ENCODE assay signal across 11 mouse cellular contexts in genomic region chr5:64819390-64819789, GRCm38 (mm10). TPM values are rescaled to one million over a fixed set of nuclear protein-coding genes. Genes with fewer than 3 reads are reported as not detected.
A peak's percentile ranks its signal among the peaks of the same experiment; 100 is the strongest.
DNase-seq lines count a peak whose midpoint lies in the region; ATAC-seq lines count a peak whose summit lies in the region.
"Had no signal": no experiment of that assay in that cellular context is flagged by ENCODE, and none has a peak within 500 bp of the region (broad histone marks: within the 10 kb centered on the region; RNA-seq: fewer than 3 reads in every experiment).

No protein-coding gene starts in this region.

- peaks cover 34% of the 10 kb centered on the region for H3K4me1 ChIP-seq in intestine, embryonic 16.5 days (ENCODE audit: control insufficient read depth, insufficient read depth, low read length)
- H3K4me1 ChIP-seq in hindbrain, embryonic 11.5 days (replicated peaks; ENCODE audit: control insufficient read depth, insufficient read depth, low read length), result no peaks in the 10 kb centered on the region
- H3K4me1 ChIP-seq: midbrain, embryonic 15.5 days had no signal

- no peak overlapping the region for H3K9ac ChIP-seq in intestine, embryonic 16.5 days (ENCODE audit: low read depth, low read length)
- no peak overlapping the region for H3K9ac ChIP-seq in hindbrain, embryonic 11.5 days (ENCODE audit: low read depth, low read length)
- H3K9ac ChIP-seq: midbrain, embryonic 15.5 days had no signal

- no peak overlapping the region for H3K4me2 ChIP-seq in intestine, embryonic 16.5 days (ENCODE audit: low read depth, low read length)
- H3K4me2 ChIP-seq in hindbrain, embryonic 11.5 days (replicated peaks; ENCODE audit: low read depth, low read length), result no peak overlapping the region
- H3K4me2 ChIP-seq: midbrain, embryonic 15.5 days had no signal

- DNase-seq in 416B (ENCODE audit: low read depth), result peak; percentile 68
- DNase-seq in CD8-positive naive resting alpha-beta T cell, adult 2 months (ENCODE audit: low read depth in 2 of 2, low spot score in 2 of 2), result peak; percentile 77 to 82
- peak; percentile 64 to 69 for DNase-seq in spleen, adult 18-20 months
- no peak for DNase-seq in neural tube, embryonic 10.5 days (ENCODE audit: extremely low spot score, low spot score)
- DNase-seq in hindbrain, embryonic 11.5 days (ENCODE audit: low spot score), result no peak
- no peak for DNase-seq in kidney, adult 11 months
- no peak for DNase-seq in urinary bladder, postnatal 4 days (ENCODE audit: low spot score in 2 of 2)
- DNase-seq: adrenal gland, postnatal 25 days; cerebellum, adult 8-10 months had no signal

- no peak overlapping the region for H3K4me3 ChIP-seq in intestine, embryonic 16.5 days (ENCODE audit: low read length)
- H3K4me3 ChIP-seq in hindbrain, embryonic 11.5 days (ENCODE audit: low read depth, low read length), result no peak overlapping the region
- H3K4me3 ChIP-seq: midbrain, embryonic 15.5 days had no signal

- no peaks in the 10 kb centered on the region for H3K9me3 ChIP-seq in intestine, embryonic 16.5 days (ENCODE audit: control insufficient read depth, low read length)
- H3K9me3 ChIP-seq in hindbrain, embryonic 11.5 days (ENCODE audit: control insufficient read depth, low read length), result no peaks in the 10 kb centered on the region
- H3K9me3 ChIP-seq: midbrain, embryonic 15.5 days had no signal

- 51% methylated on average over 6 of the region's 6 CpGs for WGBS in intestine, embryonic 16.5 days
- WGBS in hindbrain, embryonic 11.5 days, result 95% methylated on average over 6 of the region's 6 CpGs

- H3K36me3 ChIP-seq in intestine, embryonic 16.5 days (ENCODE audit: control insufficient read depth, insufficient read depth, low read length), result peaks cover 35% of the 10 kb centered on the region
- H3K36me3 ChIP-seq in hindbrain, embryonic 11.5 days (ENCODE audit: control insufficient read depth, insufficient read depth, low read length), result peaks cover 13% of the 10 kb centered on the region; the same call in 1 of the 2 replicates

- H3K27ac ChIP-seq in intestine, embryonic 16.5 days (ENCODE audit: low read length), result no peak overlapping the region
- H3K27ac ChIP-seq in hindbrain, embryonic 11.5 days (ENCODE audit: low read depth, low read length), result no peak overlapping the region
- H3K27ac ChIP-seq: midbrain, embryonic 15.5 days had no signal

- ATAC-seq in intestine, embryonic 16.5 days, result peak; percentile 18; the same call in 1 of the 2 replicates
- no peak for ATAC-seq in hindbrain, embryonic 11.5 days (ENCODE audit: low FRiP score)
- ATAC-seq: midbrain, embryonic 15.5 days had no signal

- no peaks in the 10 kb centered on the region for H3K27me3 ChIP-seq in intestine, embryonic 16.5 days (replicated peaks; ENCODE audit: control insufficient read depth, insufficient read depth, low read length)
- H3K27me3 ChIP-seq in hindbrain, embryonic 11.5 days (ENCODE audit: control insufficient read depth, insufficient read depth, low read length), result no peaks in the 10 kb centered on the region
- H3K27me3 ChIP-seq: midbrain, embryonic 15.5 days had no signal

RNA-seq across cellular contexts. Expression of gene Klf3, which starts 16.2 kb away (rescaled TPM):
- 68.1 and 71.9 TPM in 2 replicates for polyA plus RNA-seq in intestine, embryonic 16.5 days (2015; fragmentation: Nextera tagmentation; extraction: Ambion mirVana)
- 35.3 and 47.2 TPM in 2 replicates for polyA plus RNA-seq in hindbrain, embryonic 11.5 days (2014; fragmentation: Nextera tagmentation; extraction: Ambion mirVana)

Comparison
In these comparisons a context has a peak if more than half of its experiments do, and no peak if none do; other contexts are left out.
1. DNase-seq: peak in 416B (single experiment), CD8-positive naive resting alpha-beta T cell, adult 2 months (2 of 2) and spleen, adult 18-20 months (2 of 2); none in neural tube, embryonic 10.5 days (single experiment), hindbrain, embryonic 11.5 days (single experiment), kidney, adult 11 months (single experiment) and urinary bladder, postnatal 4 days (0 of 2).